Mouse (Mus musculus): ENCODE measurements around the gene Skap1. TPM values are rescaled to one million over a fixed set of nuclear protein-coding genes. Genes with fewer than 3 reads are reported as not detected.

The Skap1 gene
- polyA plus RNA-seq, 1 experiment from 2014 or later = 0.35 TPM

GRCm38 (mm10) chr11:96534531-96534930 lies 70.1 kb downstream of the Skap1 start:
- no peak overlapping the region for H3K9ac ChIP-seq (replicated peaks)
- H3K9me3 ChIP-seq (ENCODE audit: low read length) = no peaks in the 10 kb centered on the region
- DNase-seq (no peak), ATAC-seq (no peak)
- 0 out of 2 replicates have a peak, but pooled peaks cover 5% of the 10 kb centered on the region for H3K27me3 ChIP-seq (ENCODE audit: insufficient read depth, low read length)
- no peaks in the 10 kb centered on the region for H3K4me1 ChIP-seq (ENCODE audit: insufficient read depth)
- 71% methylated on average over 2 of the region's 2 CpGs for WGBS (ENCODE audit: insufficient replicate concordance)
- TF ChIP-seq EP300 (IDR thresholded peaks at IDR 0.05; ENCODE audit: low read depth) (no peak), CTCF (IDR thresholded peaks at IDR 0.05; ENCODE audit: low read depth) (0 out of 2 replicates have a peak, but pooled peaks have one; percentile 14)
- no peak overlapping the region for H3K4me2 ChIP-seq (ENCODE audit: low read depth, low read length)
- H3K4me3 ChIP-seq (ENCODE audit: low read depth, low read length) = no peak overlapping the region
- no peak overlapping the region for H3K27ac ChIP-seq (ENCODE audit: low read depth)
- H3K36me3 ChIP-seq (replicated peaks; ENCODE audit: insufficient read depth, low read length) = no peaks in the 10 kb centered on the region

DNA sequence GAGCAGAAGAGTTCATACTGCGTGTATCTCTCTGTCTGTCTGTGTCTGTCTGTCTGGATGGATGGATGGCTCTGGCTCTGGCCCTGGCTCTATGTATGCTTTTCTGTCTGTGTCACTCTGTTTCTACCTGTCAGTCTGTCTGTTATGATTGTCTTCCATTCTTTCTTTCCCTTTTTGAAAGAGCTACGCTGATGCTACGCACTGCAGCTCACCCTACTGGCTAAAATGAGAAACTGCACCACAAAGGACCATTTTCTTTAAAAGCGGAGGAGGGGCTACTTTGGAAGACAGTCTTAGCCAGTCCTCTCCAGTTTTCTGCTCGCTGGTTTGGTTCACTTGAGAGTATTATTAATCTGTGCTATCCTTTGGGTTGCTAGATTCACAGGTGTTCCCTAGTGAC lies 71.8 kb downstream of the Skap1 start:
- Histone ChIP-seq H3K9me3 (ENCODE audit: low read length) (no peaks in the 10 kb centered on the region), H3K4me2 (ENCODE audit: low read depth, low read length) (no peak overlapping the region), H3K4me1 (ENCODE audit: insufficient read depth) (no peaks in the 10 kb centered on the region), H3K36me3 (replicated peaks; ENCODE audit: insufficient read depth, low read length) (no peaks in the 10 kb centered on the region), H3K27ac (ENCODE audit: low read depth) (no peak overlapping the region), H3K9ac (replicated peaks) (no peak overlapping the region), H3K27me3 (ENCODE audit: insufficient read depth, low read length) (0 out of 2 replicates have a peak, but pooled peaks cover 5% of the 10 kb centered on the region), H3K4me3 (ENCODE audit: low read depth, low read length) (no peak overlapping the region)
- TF ChIP-seq CTCF (IDR thresholded peaks at IDR 0.05; ENCODE audit: low read depth) (peak; percentile 85), EP300 (IDR thresholded peaks at IDR 0.05; ENCODE audit: low read depth) (no peak)
- 18% methylated on average over 5 of the region's 5 CpGs for WGBS (ENCODE audit: insufficient replicate concordance)
- ATAC-seq (no peak), DNase-seq (no peak)

GRCm38 (mm10) chr11:96542003-96542402 lies 77.6 kb downstream of the Skap1 start:
- DNase-seq (no peak), ATAC-seq (no peak)
- Histone ChIP-seq H3K27me3 (ENCODE audit: insufficient read depth, low read length) (0 out of 2 replicates have a peak, but pooled peaks cover 9% of the 10 kb centered on the region), H3K9me3 (ENCODE audit: low read length) (no peaks in the 10 kb centered on the region), H3K36me3 (replicated peaks; ENCODE audit: insufficient read depth, low read length) (no peaks in the 10 kb centered on the region), H3K9ac (replicated peaks) (no peak overlapping the region), H3K4me1 (ENCODE audit: insufficient read depth) (no peaks in the 10 kb centered on the region), H3K27ac (ENCODE audit: low read depth) (no peak overlapping the region), H3K4me3 (ENCODE audit: low read depth, low read length) (no peak overlapping the region), H3K4me2 (ENCODE audit: low read depth, low read length) (no peak overlapping the region)
- WGBS (ENCODE audit: insufficient replicate concordance) = 62% methylated on average over 7 of the region's 7 CpGs
- TF ChIP-seq EP300 (IDR thresholded peaks at IDR 0.05; ENCODE audit: low read depth) (no peak), CTCF (IDR thresholded peaks at IDR 0.05; ENCODE audit: low read depth) (no peak)

- H3K9ac ChIP-seq (replicated peaks) = no peak overlapping the region
- TF ChIP-seq CTCF (IDR thresholded peaks at IDR 0.05; ENCODE audit: low read depth) (no peak), EP300 (IDR thresholded peaks at IDR 0.05; ENCODE audit: low read depth) (no peak)
- no peaks in the 10 kb centered on the region for H3K36me3 ChIP-seq (replicated peaks; ENCODE audit: insufficient read depth, low read length)
- H3K27ac ChIP-seq (ENCODE audit: low read depth) = no peak overlapping the region
- no peak overlapping the region for H3K4me3 ChIP-seq (ENCODE audit: low read depth, low read length)
- no peak for DNase-seq
- no peak overlapping the region for H3K4me2 ChIP-seq (ENCODE audit: low read depth, low read length)
- H3K9me3 ChIP-seq (ENCODE audit: low read length) = no peaks in the 10 kb centered on the region
- ATAC-seq = no peak
- H3K4me1 ChIP-seq (ENCODE audit: insufficient read depth) = no peaks in the 10 kb centered on the region
- WGBS (ENCODE audit: insufficient replicate concordance) = 76% methylated on average over 7 of the region's 7 CpGs
- H3K27me3 ChIP-seq (ENCODE audit: insufficient read depth, low read length) = 0 out of 2 replicates have a peak, but pooled peaks cover 9% of the 10 kb centered on the region
Measured at GRCm38 (mm10) chr11:96542561-96542960, 78.2 kb downstream of the Skap1 start.

GRCm38 (mm10) chr11:96546428-96546827 lies 82.0 kb downstream of the Skap1 start:
- DNase-seq = no peak
- TF ChIP-seq CTCF (IDR thresholded peaks at IDR 0.05; ENCODE audit: low read depth) = no peak
- TF ChIP-seq EP300 (IDR thresholded peaks at IDR 0.05; ENCODE audit: low read depth) = no peak
- ATAC-seq = no peak
- no peak overlapping the region for H3K27ac ChIP-seq (ENCODE audit: low read depth)
- no peak overlapping the region for H3K4me3 ChIP-seq (ENCODE audit: low read depth, low read length)
- H3K9ac ChIP-seq (replicated peaks) = no peak overlapping the region
- H3K4me1 ChIP-seq (ENCODE audit: insufficient read depth) = no peaks in the 10 kb centered on the region
- 63% methylated on average over 8 of the region's 8 CpGs for WGBS (ENCODE audit: insufficient replicate concordance)
- no peaks in the 10 kb centered on the region for H3K9me3 ChIP-seq (ENCODE audit: low read length)
- no peaks in the 10 kb centered on the region for H3K36me3 ChIP-seq (replicated peaks; ENCODE audit: insufficient read depth, low read length)
- peaks cover 6% of the 10 kb centered on the region; the same call in 1 of the 2 replicates for H3K27me3 ChIP-seq (ENCODE audit: insufficient read depth, low read length)
- no peak overlapping the region for H3K4me2 ChIP-seq (ENCODE audit: low read depth, low read length)

DNA sequence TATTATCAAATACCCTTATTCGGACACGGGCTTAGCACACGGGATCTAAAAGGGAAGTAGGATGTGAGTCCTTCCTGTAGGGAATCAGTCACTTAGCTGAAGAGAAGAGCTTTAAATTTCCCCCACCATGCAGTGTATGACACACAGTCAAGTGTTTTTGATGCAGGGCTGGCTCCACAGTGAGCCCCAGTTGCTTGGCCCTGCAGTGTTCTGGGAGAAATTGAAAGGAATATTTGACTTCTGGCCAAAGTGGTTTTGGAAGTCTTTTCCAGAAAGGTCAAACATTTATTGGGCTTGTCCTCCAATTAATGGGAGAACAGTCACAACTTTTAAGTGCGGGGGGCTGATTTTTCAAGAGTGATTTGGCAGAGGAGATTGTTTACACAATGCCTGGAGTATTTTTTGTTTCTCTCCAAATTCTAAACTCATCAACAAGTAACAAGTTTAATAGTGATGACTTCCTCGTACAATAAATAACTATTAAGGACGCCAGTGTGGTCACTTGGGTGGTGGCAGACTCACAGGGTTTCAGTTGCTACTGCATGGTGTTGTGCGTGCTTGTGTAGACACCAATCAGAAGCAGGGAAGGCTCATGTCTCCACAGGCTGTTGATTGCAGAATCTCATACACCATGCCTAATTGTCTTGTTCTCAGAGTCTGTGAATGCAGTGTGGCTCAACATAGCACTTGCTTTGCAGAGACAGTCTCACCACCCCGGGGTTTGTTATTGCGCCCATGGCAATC lies 86.7 kb downstream of the Skap1 start:
- TF ChIP-seq EP300 (IDR thresholded peaks at IDR 0.05; ENCODE audit: low read depth) (no peak), CTCF (IDR thresholded peaks at IDR 0.05; ENCODE audit: low read depth) (no peak)
- ATAC-seq (no peak), DNase-seq (no peak)
- H3K4me2 ChIP-seq (ENCODE audit: low read depth, low read length) = no peak overlapping the region
- no peak overlapping the region for H3K27ac ChIP-seq (ENCODE audit: low read depth)
- no peaks in the 10 kb centered on the region for H3K4me1 ChIP-seq (ENCODE audit: insufficient read depth)
- H3K36me3 ChIP-seq (replicated peaks; ENCODE audit: insufficient read depth, low read length) = no peaks in the 10 kb centered on the region
- no peak overlapping the region for H3K9ac ChIP-seq (replicated peaks)
- no peak overlapping the region for H3K4me3 ChIP-seq (ENCODE audit: low read depth, low read length)
- peaks cover 2% of the 10 kb centered on the region for H3K27me3 ChIP-seq (ENCODE audit: insufficient read depth, low read length)
- H3K9me3 ChIP-seq (ENCODE audit: low read length) = no peaks in the 10 kb centered on the region
- WGBS (ENCODE audit: insufficient replicate concordance) = 69% methylated on average over 9 of the region's 9 CpGs

Measured in liver, postnatal 0 days (tissue).